Mouse (Mus musculus) forebrain, embryonic 13.5 days (tissue): ENCODE measurements around the gene Cd101. TPM values are rescaled to one million over a fixed set of nuclear protein-coding genes. Genes with fewer than 3 reads are reported as not detected.

Experiments used
- ATAC-seq: fragments of 200-750 bp; cut with Nextera tagmentation; 2 replicates; pipeline ENCODE4 v1.8.0; 2017
- H3K27ac ChIP-seq: fragments of 300-500 bp; sonication (generic); 2 replicates; pipeline ENCODE4 v1.5.1; 2015; ENCODE audit warnings: inconsistent platforms, mild to moderate bottlenecking, moderate library complexity
- H3K27me3 ChIP-seq: fragments of 300-500 bp; sonication (generic); 2 replicates; pipeline ENCODE4 v1.6.1; 2015; ENCODE audit warnings: mild to moderate bottlenecking, inconsistent platforms
- H3K36me3 ChIP-seq: fragments of 300-500 bp; sonication (generic); 2 replicates; pipeline ENCODE4 v1.6.1; 2015; ENCODE audit warnings: mild to moderate bottlenecking, inconsistent platforms; ENCODE audit not compliant: poor library complexity, severe bottlenecking
- H3K4me1 ChIP-seq: fragments of 300-500 bp; sonication (generic); 2 replicates; pipeline ENCODE4 v1.6.1; 2015; ENCODE audit warnings: inconsistent platforms
- H3K4me2 ChIP-seq: fragments of 300-500 bp; sonication (generic); 2 replicates; pipeline ENCODE4 v1.6.1; 2015; ENCODE audit warnings: inconsistent platforms, mild to moderate bottlenecking, moderate library complexity
- H3K4me3 ChIP-seq: fragments of 300-500 bp; sonication (generic); 2 replicates; pipeline ENCODE4 v1.5.1; 2015; ENCODE audit warnings: mild to moderate bottlenecking, inconsistent platforms
- H3K9ac ChIP-seq: fragments of 300-500 bp; sonication (generic); 2 replicates; pipeline ENCODE4 v1.6.1; 2015; ENCODE audit warnings: mild to moderate bottlenecking, inconsistent platforms
- H3K9me3 ChIP-seq: fragments of 300-500 bp; sonication (generic); replicated peaks from 2 replicates; pipeline ENCODE4 v1.6.1; 2016; ENCODE audit warnings: inconsistent platforms
- WGBS: fragments of 180-500 bp; shearing (Covaris S2); methylation state at CpG from one replicate; pipeline ENCODE4 v1.1.7; 2015; 5-methylcytosine and 5-hydroxymethylcytosine counted together
- polyA plus RNA-seq: library from polyadenylated mRNA; unstranded; fragments of >200 nt; fragmentation: Nextera tagmentation; extraction: Ambion mirVana; gene quantifications from 2 replicates; pipeline ENCODE4 v1.2.1, GENCODE M21; 2015

Cd101 gene
- 0.05 and 0.08 TPM in 2 replicates for polyA plus RNA-seq

- WGBS = 95% methylated on average over 4 of the region's 4 CpGs
- Histone ChIP-seq H3K4me1 (no peaks in the 10 kb centered on the region), H3K27ac (no peak within 1 kb of the TSS), H3K36me3 (no peaks in the 10 kb centered on the region), H3K9ac (no peak within 1 kb of the TSS), H3K9me3 (no peaks in the 10 kb centered on the region), H3K4me2 (no peak within 1 kb of the TSS), H3K4me3 (no peak within 1 kb of the TSS), H3K27me3 (no peaks in the 10 kb centered on the region)
- ATAC-seq = no peak
Observed at GRCm38 (mm10) chr3:101029339-101029738, at the start of gene Cd101. Gene Cd101, minus strand, starts transcription at chr3:101029556.

GRCm38 (mm10) chr3:101078344-101078743 is 49.0 kb upstream of the Cd101 start:
- whole genome bisulfite sequencing = 100% methylated on average over 1 of the region's 1 CpGs
- Histone ChIP-seq H3K4me3 (no peak overlapping the region), H3K36me3 (peaks cover 48% of the 10 kb centered on the region), H3K27ac (no peak overlapping the region), H3K9ac (no peak overlapping the region), H3K4me2 (no peak overlapping the region), H3K9me3 (no peaks in the 10 kb centered on the region), H3K4me1 (peaks cover 3% of the 10 kb centered on the region; the same call in 1 of the 2 replicates), H3K27me3 (no peaks in the 10 kb centered on the region)
- ATAC-seq = no peak

- no peak for ATAC-seq
- 88% methylated on average over 6 of the region's 6 CpGs for WGBS
- peaks cover 10% of the 10 kb centered on the region for H3K4me1 ChIP-seq
- no peak overlapping the region for H3K4me3 ChIP-seq
- H3K9ac ChIP-seq = no peak overlapping the region
- H3K27ac ChIP-seq = no peak overlapping the region
- no peaks in the 10 kb centered on the region for H3K9me3 ChIP-seq
- no peaks in the 10 kb centered on the region for H3K27me3 ChIP-seq
- H3K4me2 ChIP-seq = no peak overlapping the region
- peaks cover 50% of the 10 kb centered on the region for H3K36me3 ChIP-seq
Observed at GRCm38 (mm10) chr3:101077710-101078100, 48.3 kb upstream of the Cd101 start.

GRCm38 (mm10) chr3:101076966-101077709 is 47.8 kb upstream of the Cd101 start:
- H3K4me3 ChIP-seq = no peak overlapping the region
- no peak for ATAC-seq
- 95% methylated on average over 25 of the region's 25 CpGs for WGBS
- H3K4me2 ChIP-seq = no peak overlapping the region
- no peaks in the 10 kb centered on the region for H3K27me3 ChIP-seq
- no peak overlapping the region for H3K9ac ChIP-seq
- H3K27ac ChIP-seq = no peak overlapping the region
- H3K4me1 ChIP-seq = peaks cover 16% of the 10 kb centered on the region
- no peaks in the 10 kb centered on the region for H3K9me3 ChIP-seq
- peaks cover 53% of the 10 kb centered on the region for H3K36me3 ChIP-seq

- H3K27ac ChIP-seq = no peak overlapping the region
- no peak overlapping the region for H3K9ac ChIP-seq
- H3K4me3 ChIP-seq = no peak overlapping the region
- no peaks in the 10 kb centered on the region for H3K9me3 ChIP-seq
- peaks cover 28% of the 10 kb centered on the region for H3K4me1 ChIP-seq
- 92% methylated on average over 3 of the region's 3 CpGs for WGBS
- ATAC-seq = no peak
- H3K27me3 ChIP-seq = no peaks in the 10 kb centered on the region
- H3K36me3 ChIP-seq = peaks cover 53% of the 10 kb centered on the region
- no peak overlapping the region for H3K4me2 ChIP-seq
Observed at GRCm38 (mm10) chr3:101075866-101076265, 46.5 kb upstream of the Cd101 start.

- Histone ChIP-seq H3K36me3 (peaks cover 37% of the 10 kb centered on the region), H3K27me3 (no peaks in the 10 kb centered on the region), H3K4me1 (peaks cover 53% of the 10 kb centered on the region), H3K4me2 (no peak overlapping the region), H3K4me3 (no peak overlapping the region), H3K27ac (no peak overlapping the region), H3K9me3 (no peaks in the 10 kb centered on the region), H3K9ac (no peak overlapping the region)
- WGBS = 61% methylated on average over 9 of the region's 9 CpGs
- no peak for ATAC-seq
Observed at GRCm38 (mm10) chr3:101073384-101073783, 44.0 kb upstream of the Cd101 start.

GRCm38 (mm10) chr3:101072506-101073215 is 43.3 kb upstream of the Cd101 start:
- Histone ChIP-seq H3K36me3 (peaks cover 34% of the 10 kb centered on the region), H3K9ac (no peak overlapping the region), H3K4me3 (no peak overlapping the region), H3K4me1 (peaks cover 60% of the 10 kb centered on the region), H3K4me2 (no peak overlapping the region), H3K27ac (peak overlapping the region; percentile 85), H3K27me3 (no peaks in the 10 kb centered on the region), H3K9me3 (no peaks in the 10 kb centered on the region)
- 87% methylated on average over 15 of the region's 15 CpGs for WGBS
- ATAC-seq = no peak

- Histone ChIP-seq H3K27me3 (no peaks in the 10 kb centered on the region), H3K4me1 (peaks cover 71% of the 10 kb centered on the region), H3K4me2 (0 out of 2 replicates have a peak overlapping the region, but pooled peaks have one; percentile 17), H3K27ac (peak overlapping the region; percentile 85), H3K9me3 (no peaks in the 10 kb centered on the region), H3K4me3 (no peak overlapping the region), H3K36me3 (peaks cover 23% of the 10 kb centered on the region), H3K9ac (no peak overlapping the region)
- no peak for ATAC-seq
Observed at GRCm38 (mm10) chr3:101071576-101071975, 42.2 kb upstream of the Cd101 start.

GRCm38 (mm10) chr3:101070796-101071235 is 41.5 kb upstream of the Cd101 start:
- ATAC-seq = peak; percentile 67
- Histone ChIP-seq H3K4me2 (peak overlapping the region; percentile 17; the same call in 1 of the 2 replicates), H3K27ac (peak overlapping the region; percentile 85), H3K4me3 (no peak overlapping the region), H3K27me3 (no peaks in the 10 kb centered on the region), H3K9me3 (no peaks in the 10 kb centered on the region), H3K36me3 (peaks cover 20% of the 10 kb centered on the region), H3K4me1 (peaks cover 79% of the 10 kb centered on the region), H3K9ac (no peak overlapping the region)
- 3% methylated on average over 6 of the region's 6 CpGs for WGBS

GRCm38 (mm10) chr3:101070230-101070795 is 41.0 kb upstream of the Cd101 start:
- Histone ChIP-seq H3K4me2 (0 out of 2 replicates have a peak overlapping the region, but pooled peaks have one; percentile 15), H3K9me3 (no peaks in the 10 kb centered on the region), H3K9ac (no peak overlapping the region), H3K4me3 (no peak overlapping the region), H3K4me1 (peaks cover 82% of the 10 kb centered on the region), H3K27me3 (no peaks in the 10 kb centered on the region), H3K27ac (peak overlapping the region; percentile 85), H3K36me3 (peaks cover 15% of the 10 kb centered on the region; the same call in 1 of the 2 replicates)
- 13% methylated on average over 10 of the region's 10 CpGs for WGBS
- peak; percentile 3; the same call in 1 of the 2 replicates for ATAC-seq

- WGBS = 5% methylated on average over 5 of the region's 5 CpGs
- Histone ChIP-seq H3K27me3 (no peaks in the 10 kb centered on the region), H3K36me3 (peaks cover 14% of the 10 kb centered on the region; the same call in 1 of the 2 replicates), H3K4me2 (no peak overlapping the region), H3K27ac (peak overlapping the region; percentile 75), H3K9ac (no peak overlapping the region), H3K4me1 (peaks cover 82% of the 10 kb centered on the region), H3K4me3 (no peak overlapping the region), H3K9me3 (no peaks in the 10 kb centered on the region)
- ATAC-seq = peak; percentile 77
Observed at GRCm38 (mm10) chr3:101068701-101069100, 39.3 kb upstream of the Cd101 start.

GRCm38 (mm10) chr3:101066175-101066574 is 36.8 kb upstream of the Cd101 start:
- no peak for ATAC-seq

More at GRCm38 (mm10) chr3:101066175-101066574, 36.8 kb upstream of the Cd101 start:
- Histone ChIP-seq H3K4me2 (no peak overlapping the region), H3K27ac (no peak overlapping the region), H3K36me3 (peaks cover 11% of the 10 kb centered on the region), H3K9me3 (no peaks in the 10 kb centered on the region), H3K4me1 (peaks cover 57% of the 10 kb centered on the region), H3K27me3 (no peaks in the 10 kb centered on the region), H3K4me3 (no peak overlapping the region), H3K9ac (no peak overlapping the region)
- 69% methylated on average over 6 of the region's 6 CpGs for WGBS
